Mouse (Mus musculus): ENCODE data around the gene Anks1b.

DNA sequence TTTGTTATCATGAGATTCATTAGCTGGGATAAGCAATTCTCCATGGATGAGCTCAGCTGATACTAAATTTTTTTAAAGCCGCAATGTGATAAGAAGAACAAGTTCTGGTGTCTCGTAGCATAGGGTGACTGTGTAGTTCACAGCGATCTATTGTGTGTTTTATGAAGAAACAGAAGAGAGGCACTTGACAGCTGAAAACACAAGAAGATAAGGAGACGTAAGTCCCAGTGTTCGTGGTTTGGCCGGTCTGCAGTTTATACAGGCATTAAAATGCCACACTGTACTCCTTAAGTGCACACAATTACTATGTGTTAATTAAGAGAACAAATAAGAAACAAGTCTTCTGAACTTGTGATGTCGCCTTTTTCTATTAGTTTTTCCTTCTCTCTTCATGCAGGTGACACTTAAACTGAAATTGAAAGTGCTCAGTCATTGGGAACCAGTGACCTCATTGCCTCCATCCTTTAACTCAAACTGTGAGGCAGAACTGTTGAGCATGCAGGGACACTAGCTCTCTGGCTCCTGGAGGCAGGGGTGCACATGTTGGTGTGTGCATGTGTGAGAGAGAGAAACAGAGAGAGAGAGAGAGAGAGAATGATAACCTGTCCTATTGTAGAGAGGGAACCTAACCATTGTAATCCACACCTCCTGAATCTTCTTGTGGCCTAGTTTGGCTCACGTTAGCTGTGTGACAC lies 935.5 kb downstream of the Anks1b start:
- no peak for TF ChIP-seq CTCF (IDR thresholded peaks at IDR 0.05; ENCODE audit: control insufficient read depth, insufficient read depth, insufficient replicate concordance, low read depth, low read length)
- no peak for TF ChIP-seq POLR2A (IDR thresholded peaks at IDR 0.05; ENCODE audit: control insufficient read depth, low read depth, low read length)

Data from testis, adult 2 months (tissue).